In genomic region chr12:12249521-12249920, GRCm38 (mm10) we compare ENCODE assay signal across 14 mouse cellular contexts.
"Had no signal": no experiment of that assay in that cellular context is flagged by ENCODE, and none has a peak within 500 bp of the region (broad histone marks: within the 10 kb centered on the region; RNA-seq: fewer than 3 reads in every experiment).

No protein-coding gene starts in this region.

- H3K4me3 ChIP-seq: kidney, embryonic 15.5 days; left cerebral cortex, adult 2 months; limb, embryonic 10.5 days; liver, embryonic 13.5 days; megakaryocyte, embryonic 14.5 days had no signal

- H3K9ac ChIP-seq: kidney, embryonic 15.5 days; liver, embryonic 13.5 days; liver, postnatal 0 days had no signal

- H3K9me3 ChIP-seq: kidney, embryonic 15.5 days; limb, embryonic 10.5 days; liver, embryonic 13.5 days had no signal

- H3K36me3 ChIP-seq: kidney, embryonic 15.5 days; limb, embryonic 10.5 days; liver, embryonic 13.5 days had no signal

- H3K27ac ChIP-seq: kidney, embryonic 15.5 days; left cerebral cortex, adult 2 months; limb, embryonic 10.5 days; liver, embryonic 13.5 days; stomach, postnatal 0 days had no signal

- H3K27me3 ChIP-seq: kidney, embryonic 15.5 days; liver, embryonic 13.5 days had no signal

- ATAC-seq: liver, postnatal 0 days; midbrain, embryonic 16.5 days had no signal

- DNase-seq: kidney, adult 2 months; kidney, postnatal 25 days; liver, embryonic 13.5 days; liver, postnatal 0 days; right cerebral cortex, adult 18-20 months; right cerebral cortex, postnatal 25 days; thymus, postnatal 4 days had no signal

- H3K4me1 ChIP-seq: kidney, embryonic 15.5 days; limb, embryonic 10.5 days; liver, embryonic 13.5 days; megakaryocyte, embryonic 14.5 days had no signal

- H3K4me2 ChIP-seq: kidney, embryonic 15.5 days; liver, embryonic 13.5 days; midbrain, embryonic 11.5 days had no signal
